9 mouse cellular contexts compared by ENCODE assay signal in the genomic region with DNA sequence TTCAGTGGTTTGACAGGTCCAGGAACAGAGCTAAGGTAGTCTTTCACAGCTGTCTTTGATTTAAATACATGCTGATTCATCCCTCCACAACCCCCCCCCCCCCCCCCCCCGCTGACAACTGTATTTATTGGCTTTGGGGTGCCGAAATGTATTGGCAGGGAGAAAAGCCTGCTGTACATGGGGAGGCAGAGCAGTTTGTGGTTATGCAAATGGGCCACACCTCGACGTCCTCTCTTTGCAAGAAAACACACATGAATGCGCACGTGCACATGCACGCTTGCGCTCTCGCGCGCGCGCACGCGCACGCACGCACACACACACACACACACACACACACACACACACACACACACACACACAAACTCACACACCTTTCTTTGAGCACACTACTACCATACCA. TPM values are rescaled to one million over a fixed set of nuclear protein-coding genes. Genes with fewer than 3 reads are reported as not detected.
DNase-seq lines count a peak whose midpoint lies in the region; ATAC-seq lines count a peak whose summit lies in the region.
"Had no signal": no experiment of that assay in that cellular context is flagged by ENCODE, and none has a peak within 500 bp of the region (broad histone marks: within the 10 kb centered on the region; RNA-seq: fewer than 3 reads in every experiment).

No protein-coding gene starts in this region.

- H3K9me3 ChIP-seq in heart, embryonic 16.5 days (replicated peaks; ENCODE audit: control insufficient read depth, low read length) = no peaks in the 10 kb centered on the region
- H3K9me3 ChIP-seq in embryonic facial prominence, embryonic 15.5 days (replicated peaks) = no peaks in the 10 kb centered on the region
- H3K9me3 ChIP-seq in midbrain, embryonic 12.5 days = 0 out of 2 replicates have a peak, but pooled peaks cover 2% of the 10 kb centered on the region

- no peak for DNase-seq in heart, postnatal 10 days
- peak; percentile 57 to 64 for DNase-seq in B cell, adult 2 months
- no peak for DNase-seq in layer of hippocampus, adult 8-10 months (ENCODE audit: low spot score in 2 of 2)
- DNase-seq in adrenal gland, adult 8-10 months = no peak
- no peak for DNase-seq in thymus, postnatal 36 days

- WGBS in heart, embryonic 16.5 days = 67% methylated on average over 16 of the region's 17 CpGs
- 62% methylated on average over 15 of the region's 17 CpGs for WGBS in embryonic facial prominence, embryonic 15.5 days
- 49% methylated on average over 5 of the region's 17 CpGs for WGBS in midbrain, embryonic 12.5 days

- H3K27me3 ChIP-seq in heart, embryonic 16.5 days (ENCODE audit: control insufficient read depth, insufficient read depth, low read length) = no peaks in the 10 kb centered on the region
- H3K27me3 ChIP-seq in embryonic facial prominence, embryonic 15.5 days = no peaks in the 10 kb centered on the region
- H3K27me3 ChIP-seq in midbrain, embryonic 12.5 days = peaks cover 20% of the 10 kb centered on the region

- no peak for ATAC-seq in heart, embryonic 16.5 days (replicated peaks; ENCODE audit: extremely low read depth, insufficient read depth, low FRiP score)
- ATAC-seq in embryonic facial prominence, embryonic 15.5 days (ENCODE audit: insufficient number of reproducible peaks, low FRiP score, low TSS enrichment, low read depth) = no peak
- no peak for ATAC-seq in midbrain, embryonic 12.5 days (ENCODE audit: low FRiP score, low read depth)

- H3K4me2 ChIP-seq in heart, embryonic 16.5 days (ENCODE audit: low read depth, low read length) = peak overlapping the region; percentile 24
- peak overlapping the region; percentile 15; the same call in 1 of the 2 replicates for H3K4me2 ChIP-seq in embryonic facial prominence, embryonic 15.5 days (replicated peaks)
- peak overlapping the region; percentile 32 for H3K4me2 ChIP-seq in midbrain, embryonic 12.5 days (replicated peaks)

- H3K9ac ChIP-seq in heart, embryonic 16.5 days (ENCODE audit: low read length) = no peak overlapping the region
- no peak overlapping the region for H3K9ac ChIP-seq in embryonic facial prominence, embryonic 15.5 days
- no peak overlapping the region for H3K9ac ChIP-seq in midbrain, embryonic 12.5 days (replicated peaks)

- H3K4me1 ChIP-seq in heart, embryonic 16.5 days (ENCODE audit: control insufficient read depth, insufficient read depth, low read length) = no peaks in the 10 kb centered on the region
- no peaks in the 10 kb centered on the region for H3K4me1 ChIP-seq in embryonic facial prominence, embryonic 15.5 days
- peaks cover 27% of the 10 kb centered on the region; the same call in 1 of the 2 replicates for H3K4me1 ChIP-seq in midbrain, embryonic 12.5 days

- no peak overlapping the region for H3K27ac ChIP-seq in heart, embryonic 16.5 days (ENCODE audit: low read length)
- H3K27ac ChIP-seq in embryonic facial prominence, embryonic 15.5 days (replicated peaks) = no peak overlapping the region
- H3K27ac ChIP-seq in midbrain, embryonic 12.5 days (replicated peaks) = no peak overlapping the region

- no peak overlapping the region for H3K4me3 ChIP-seq in heart, embryonic 16.5 days (ENCODE audit: low read length)
- H3K4me3 ChIP-seq in embryonic facial prominence, embryonic 15.5 days (replicated peaks) = no peak overlapping the region
- H3K4me3 ChIP-seq in midbrain, embryonic 12.5 days = peak overlapping the region; percentile 17; the same call in 1 of the 2 replicates

- no peaks in the 10 kb centered on the region for H3K36me3 ChIP-seq in heart, embryonic 16.5 days (ENCODE audit: control insufficient read depth, insufficient read depth)
- H3K36me3 ChIP-seq in embryonic facial prominence, embryonic 15.5 days = no peaks in the 10 kb centered on the region
- no peaks in the 10 kb centered on the region for H3K36me3 ChIP-seq in midbrain, embryonic 12.5 days

- intact Hi-C loops in heart, postnatal 10 days (cut with DNase I) = no loop called here

RNA-seq across cellular contexts. Expression of a gene that starts 58.5 kb away (rescaled TPM):
- 0.14 TPM in 1 of 2 replicates, not detected in the other for polyA plus RNA-seq in heart, embryonic 16.5 days (2015; fragmentation: Nextera tagmentation; extraction: Ambion mirVana)
- not detected for total RNA-seq in heart, postnatal 10 days (2021)
- 0.16 TPM in 2 replicates for polyA plus RNA-seq in embryonic facial prominence, embryonic 15.5 days (2015; fragmentation: Nextera tagmentation; extraction: Ambion mirVana)
- polyA plus RNA-seq in midbrain, embryonic 12.5 days (2016; fragmentation: Nextera tagmentation; extraction: Ambion mirVana) = 0.26 and 0.34 TPM in 2 replicates
- total RNA-seq in layer of hippocampus, adult 8-10 months (2022) = under 1 TPM; 0.57 to 0.83 (median 0.59) TPM
- under 1 TPM in 3 of 4 experiments, not detected in 1; 0.28 to 0.95 (median 0.70) TPM for total RNA-seq in adrenal gland, adult 8-10 months (2022)
- total RNA-seq: gastrocnemius, adult 18-20 months had no signal

Comparison
In these comparisons a context has a peak if more than half of its experiments do, and no peak if none do; other contexts are left out.
1. DNase-seq: peak in B cell, adult 2 months (2 of 2); none in heart, postnatal 10 days (0 of 2), layer of hippocampus, adult 8-10 months (0 of 2), adrenal gland, adult 8-10 months (single experiment) and thymus, postnatal 36 days (0 of 2).
2. Peak in every context shown above with its lines, with median percentiles within 50 percentile points of each other: H3K4me2 ChIP-seq.